Mouse (Mus musculus): ENCODE results near the gene Psmg4.

GRCm38 (mm10) chr13:34149463-34150176 lies 13.1 kb upstream of the Psmg4 start:
- TF ChIP-seq CTCF (IDR thresholded peaks at IDR 0.05; ENCODE audit: low read depth) (no peak), EP300 (optimal IDR thresholded peaks at IDR 0.05) (no peak)
